Mouse (Mus musculus) small intestine, adult 2 months (tissue): ENCODE data around the gene Ugcg. TPM values are rescaled to one million over a fixed set of nuclear protein-coding genes. Genes with fewer than 3 reads are reported as not detected.

Experiments used
- H3K27ac ChIP-seq: fragments of 200-500 bp; 2 replicates; pipeline ENCODE4 v1.5.1; 2012; ENCODE audit warnings: low read depth, low read length, control low read depth, inconsistent platforms; ENCODE audit not compliant: insufficient read depth
- H3K27me3 ChIP-seq: fragments of 200-500 bp; 2 replicates; pipeline ENCODE4 v1.6.1; 2012; ENCODE audit warnings: mild to moderate bottlenecking, moderate library complexity, low read length, inconsistent platforms; ENCODE audit not compliant: control insufficient read depth, insufficient read depth
- H3K36me3 ChIP-seq: fragments of 200-500 bp; 2 replicates; pipeline ENCODE4 v1.6.1; 2012; ENCODE audit warnings: mild to moderate bottlenecking, low read length, control low read depth, inconsistent platforms; ENCODE audit not compliant: control insufficient read depth, insufficient read depth
- H3K4me1 ChIP-seq: fragments of 200-500 bp; 2 replicates; pipeline ENCODE4 v1.6.1; 2012; ENCODE audit warnings: low read length, inconsistent platforms, mixed read lengths; ENCODE audit not compliant: control insufficient read depth, insufficient read depth, insufficient read length
- H3K4me3 ChIP-seq: fragments of 200-500 bp; 2 replicates; pipeline ENCODE4 v1.5.1; 2012; ENCODE audit warnings: low read depth, mild to moderate bottlenecking, control low read depth, inconsistent platforms, low read length, moderate library complexity
- CTCF ChIP-seq: fragments of 200-500 bp; IDR thresholded peaks from 2 replicates; pipeline ENCODE4 v1.5.1; 2012; ENCODE audit warnings: low read depth, mild to moderate bottlenecking, control low read depth, inconsistent platforms, low read length, moderate library complexity, mixed read lengths; ENCODE audit not compliant: insufficient replicate concordance, insufficient read length; ENCODE audit errors: extremely low read depth
- POLR2A ChIP-seq: fragments of 200-500 bp; IDR thresholded peaks from 2 replicates; pipeline ENCODE4 v1.6.1; 2012; ENCODE audit warnings: low read depth, mild to moderate bottlenecking, control low read depth, inconsistent platforms, low read length, moderate library complexity
- WGBS: fragments of 180-500 bp; shearing (Covaris S2); methylation state at CpG from one replicate; pipeline ENCODE4 v1.1.7; 2018; 5-methylcytosine and 5-hydroxymethylcytosine counted together
- polyA plus RNA-seq: library from polyadenylated mRNA; depleted of rRNA; stranded (reverse); fragments of >200 nt; gene quantifications from 2 replicates; pipeline ENCODE4 v1.2.3, GENCODE M21; 2012; rRNA removed

Gene Ugcg
- polyA plus RNA-seq, 1 experiment: 109 TPM

GRCm38 (mm10) chr4:59263418-59263817, 74.4 kb downstream of the Ugcg start:
- H3K36me3 ChIP-seq: no peaks in the 10 kb centered on the region
- no peaks in the 10 kb centered on the region for H3K27me3 ChIP-seq
- H3K4me1 ChIP-seq: peaks cover 34% of the 10 kb centered on the region
- H3K27ac ChIP-seq: peak overlapping the region; percentile 99
- TF ChIP-seq POLR2A: no peak
- no peak for TF ChIP-seq CTCF
- WGBS: 35% methylated on average over 2 of the region's 2 CpGs
- no peak overlapping the region for H3K4me3 ChIP-seq

GRCm38 (mm10) chr4:59264611-59265095, 75.6 kb downstream of the Ugcg start:
- H3K27ac ChIP-seq: peak overlapping the region; percentile 11
- H3K4me1 ChIP-seq: peaks cover 27% of the 10 kb centered on the region
- TF ChIP-seq POLR2A (no peak), CTCF (no peak)
- 88% methylated on average over 7 of the region's 7 CpGs for WGBS
- H3K4me3 ChIP-seq: no peak overlapping the region
- H3K36me3 ChIP-seq: peaks cover 4% of the 10 kb centered on the region; the same call in 1 of the 2 replicates
- H3K27me3 ChIP-seq: no peaks in the 10 kb centered on the region

GRCm38 (mm10) chr4:59265182-59265581, 76.1 kb downstream of the Ugcg start:
- no peak for TF ChIP-seq POLR2A
- TF ChIP-seq CTCF: no peak

GRCm38 (mm10) chr4:59265631-59266030, 76.6 kb downstream of the Ugcg start:
- no peaks in the 10 kb centered on the region for H3K27me3 ChIP-seq
- H3K36me3 ChIP-seq: peaks cover 4% of the 10 kb centered on the region; the same call in 1 of the 2 replicates
- peaks cover 23% of the 10 kb centered on the region for H3K4me1 ChIP-seq
- H3K27ac ChIP-seq: peak overlapping the region; percentile 44; the same call in 1 of the 2 replicates
- no peak for TF ChIP-seq POLR2A
- 79% methylated on average over 5 of the region's 5 CpGs for WGBS
- no peak overlapping the region for H3K4me3 ChIP-seq

More at GRCm38 (mm10) chr4:59265182-59265581, 76.1 kb downstream of the Ugcg start:
- Histone ChIP-seq H3K4me3 (no peak overlapping the region), H3K4me1 (peaks cover 26% of the 10 kb centered on the region), H3K27me3 (no peaks in the 10 kb centered on the region), H3K36me3 (peaks cover 4% of the 10 kb centered on the region; the same call in 1 of the 2 replicates), H3K27ac (peak overlapping the region; percentile 11; the same call in 1 of the 2 replicates)
- WGBS: 71% methylated on average over 5 of the region's 5 CpGs

Other genes starting within 250 kb of the Ugcg start
- not detected in 2 replicates for gene Zkscan16, start 245.6 kb upstream of the Ugcg start, polyA plus RNA-seq
- gene Ptgr1, start 202.1 kb upstream of the Ugcg start, polyA plus RNA-seq: 9.9 and 11.2 TPM in 2 replicates
- gene Dnajc25, start 194.2 kb upstream of the Ugcg start, polyA plus RNA-seq: 4.2 and 4.7 TPM in 2 replicates
- 0.96 TPM in 1 of 2 replicates, not detected in the other for gene Gm20503, start 186.0 kb upstream of the Ugcg start, polyA plus RNA-seq
- gene Gng10, start 154.2 kb upstream of the Ugcg start, polyA plus RNA-seq: 7.1 and 13.0 TPM in 2 replicates
- 0.04 TPM in 1 of 2 replicates, not detected in the other for gene AI481877, start 50.3 kb upstream of the Ugcg start, polyA plus RNA-seq
- 0.37 and 1.6 TPM in 2 replicates for gene Susd1, start 249.4 kb downstream of the Ugcg start, polyA plus RNA-seq